Mouse (Mus musculus) ES-E14 (cell line): Measurements from ENCODE around the gene Nhlh2.

Experiments
- CHD2 ChIP-seq: IDR thresholded peaks from 2 replicates; pipeline ENCODE4 v1.6.1; 2014; ENCODE audit warnings: mild to moderate bottlenecking, low read depth, low read length, inconsistent platforms
- HCFC1 ChIP-seq: IDR thresholded peaks from 2 replicates; pipeline ENCODE4 v1.6.1; 2012; ENCODE audit warnings: low read length, inconsistent platforms, borderline replicate concordance; ENCODE audit not compliant: insufficient read depth
- MAFK ChIP-seq: IDR thresholded peaks from 2 replicates; pipeline ENCODE4 v1.6.1; 2014; ENCODE audit warnings: mild to moderate bottlenecking, low read depth, low read length, inconsistent platforms; ENCODE audit not compliant: insufficient read depth
- ZC3H11A ChIP-seq: IDR thresholded peaks from 2 replicates; pipeline ENCODE4 v1.6.1; 2012; ENCODE audit warnings: low read depth, mild to moderate bottlenecking, inconsistent platforms, low read length, borderline replicate concordance
- ZNF384 ChIP-seq: IDR thresholded peaks from 2 replicates; pipeline ENCODE4 v1.6.1; 2012; ENCODE audit warnings: low read depth, low read length, inconsistent platforms

DNA sequence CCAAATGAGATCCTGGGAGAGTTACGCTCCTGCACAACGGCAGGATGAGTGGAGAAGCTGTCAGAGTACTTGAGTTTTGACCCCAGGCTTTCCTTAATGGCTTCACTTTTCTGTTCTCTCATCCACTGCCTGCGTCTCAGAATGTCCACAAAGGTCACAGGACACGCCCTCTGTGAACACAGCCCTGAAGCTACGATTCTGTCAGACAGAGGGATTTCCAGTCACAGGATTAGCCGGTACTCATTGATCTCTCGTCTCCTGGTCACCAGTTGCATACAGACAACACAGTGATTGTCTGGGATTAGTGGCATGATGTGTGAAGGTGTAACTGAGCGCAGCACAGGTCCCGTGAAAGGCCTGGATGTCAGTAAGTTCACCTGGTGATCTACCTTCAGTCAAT is 46.4 kb upstream of the Nhlh2 start:
- TF ChIP-seq HCFC1 (no peak), MAFK (no peak), ZC3H11A (no peak), ZNF384 (no peak), CHD2 (no peak)
